Mouse (Mus musculus) cerebellum, adult 2 months (tissue): ENCODE data around the gene Timp3. TPM values are rescaled to one million over a fixed set of nuclear protein-coding genes. Genes with fewer than 3 reads are reported as not detected.

ENCODE experiments used
- DNase-seq, 2 experiments: peaks; one replicate each; pipeline ENCODE4 v3.0.0; 2021
- H3K27ac ChIP-seq: fragments of 200-500 bp; 2 replicates; pipeline ENCODE4 v1.5.1; 2012; ENCODE audit warnings: low read length, control low read depth, inconsistent platforms; ENCODE audit not compliant: insufficient read depth
- H3K27me3 ChIP-seq: fragments of 200-500 bp; 2 replicates; pipeline ENCODE4 v1.6.1; 2012; ENCODE audit warnings: inconsistent platforms, mild to moderate bottlenecking, low read length, moderate library complexity; ENCODE audit not compliant: control insufficient read depth, insufficient read depth
- H3K4me1 ChIP-seq: fragments of 200-500 bp; 2 replicates; pipeline ENCODE4 v1.6.1; 2011; ENCODE audit warnings: low read length; ENCODE audit not compliant: control insufficient read depth, insufficient read depth
- H3K4me3 ChIP-seq: fragments of 200-500 bp; replicated peaks from 2 replicates; pipeline ENCODE3; 2011; ENCODE audit warnings: mild to moderate bottlenecking, low read depth, low read length, control low read depth; ENCODE audit not compliant: insufficient read depth
- CTCF ChIP-seq: fragments of 200-500 bp; IDR thresholded peaks from 2 replicates; pipeline ENCODE4 v1.5.1; 2011; ENCODE audit warnings: low read depth, mild to moderate bottlenecking, control low read depth, low read length, moderate library complexity, borderline replicate concordance; ENCODE audit not compliant: insufficient read depth
- POLR2A ChIP-seq: fragments of 200-500 bp; IDR thresholded peaks from 2 replicates; pipeline ENCODE4 v1.6.1; 2011; ENCODE audit warnings: low read length, control low read depth, borderline replicate concordance; ENCODE audit not compliant: insufficient read depth
- WGBS: fragments of 180-500 bp; shearing (Covaris S2); methylation state at CpG from one replicate; pipeline ENCODE4 v1.1.7; 2018; 5-methylcytosine and 5-hydroxymethylcytosine counted together
- polyA plus RNA-seq: library from polyadenylated mRNA; depleted of rRNA; stranded (reverse); fragments of >200 nt; gene quantifications from 2 replicates; pipeline ENCODE4 v1.2.3, GENCODE M21; 2012

The Timp3 gene
- polyA plus RNA-seq, 1 experiment, result 48.9 TPM

DNA sequence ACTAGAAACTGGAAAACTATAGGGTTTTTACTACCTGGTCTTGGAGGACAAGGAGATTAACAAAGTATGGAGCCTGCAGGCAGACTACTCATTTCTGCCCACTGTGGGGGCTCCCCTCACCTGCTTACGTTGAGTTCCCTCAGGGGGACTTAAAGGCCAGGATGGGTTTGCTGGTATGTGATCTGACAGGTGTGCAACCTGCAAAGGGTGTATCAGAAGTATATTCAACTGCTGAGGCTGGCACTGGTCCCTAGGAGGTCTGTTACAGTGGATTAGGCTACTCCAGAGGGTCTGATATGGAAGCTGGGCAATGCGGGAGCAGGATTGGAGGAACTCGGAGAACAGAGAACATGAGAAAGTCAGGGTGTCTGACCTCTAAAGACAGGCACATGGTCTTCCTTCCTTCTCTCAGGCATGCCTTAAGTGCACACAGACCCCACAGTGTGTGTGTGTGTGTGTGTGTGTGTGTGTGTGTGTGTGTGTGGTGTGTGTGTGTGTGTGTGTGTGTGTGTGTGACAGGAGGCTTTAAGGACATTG, 40.9 kb downstream of the Timp3 start:
- TF ChIP-seq CTCF (no peak), POLR2A (no peak)
- Histone ChIP-seq H3K4me3 (no peak overlapping the region), H3K27me3 (no peaks in the 10 kb centered on the region), H3K4me1 (peaks cover 28% of the 10 kb centered on the region), H3K27ac (no peak overlapping the region)
- DNase-seq, result no peak
- WGBS, result 92% methylated on average over 3 of the region's 3 CpGs

- H3K4me1 ChIP-seq, result peaks cover 28% of the 10 kb centered on the region
- H3K27ac ChIP-seq, result no peak overlapping the region; the same call in 1 of the 2 replicates
- H3K4me3 ChIP-seq, result no peak overlapping the region
- no peak for TF ChIP-seq CTCF
- no peak for TF ChIP-seq POLR2A
- H3K27me3 ChIP-seq, result no peaks in the 10 kb centered on the region
- no peak for DNase-seq
- WGBS, result 85% methylated on average over 8 of the region's 8 CpGs
Measured at GRCm38 (mm10) chr10:86341589-86341988, 41.4 kb downstream of the Timp3 start.

GRCm38 (mm10) chr10:86342151-86342550, 42.0 kb downstream of the Timp3 start:
- no peak overlapping the region; the same call in 1 of the 2 replicates for H3K27ac ChIP-seq
- H3K4me3 ChIP-seq, result no peak overlapping the region
- no peaks in the 10 kb centered on the region for H3K27me3 ChIP-seq
- H3K4me1 ChIP-seq, result peaks cover 28% of the 10 kb centered on the region
- no peak for TF ChIP-seq POLR2A
- TF ChIP-seq CTCF, result no peak
- DNase-seq, result no peak
- 92% methylated on average over 4 of the region's 4 CpGs for WGBS

DNA sequence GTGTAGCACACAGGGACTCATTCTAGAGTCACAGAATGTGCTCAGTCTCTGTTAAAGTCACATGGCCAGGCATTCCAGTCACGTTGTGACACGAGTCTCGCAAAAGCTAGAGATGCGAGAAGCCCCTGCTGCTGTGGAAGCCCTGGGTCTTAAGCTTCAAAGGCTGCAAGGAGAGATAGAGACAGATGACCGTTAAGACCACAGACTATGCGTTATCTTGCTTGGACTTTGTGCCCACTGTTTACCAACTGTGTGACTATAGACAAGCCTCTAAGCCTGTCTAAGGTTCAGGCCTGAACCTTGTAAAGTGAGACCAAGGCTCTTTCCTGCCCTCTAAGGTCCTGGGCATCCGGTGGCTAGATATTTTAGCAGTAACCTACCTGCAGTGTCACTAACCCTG, 42.5 kb downstream of the Timp3 start:
- WGBS, result 86% methylated on average over 7 of the region's 7 CpGs
- DNase-seq, result no peak
- no peaks in the 10 kb centered on the region for H3K27me3 ChIP-seq

DNA sequence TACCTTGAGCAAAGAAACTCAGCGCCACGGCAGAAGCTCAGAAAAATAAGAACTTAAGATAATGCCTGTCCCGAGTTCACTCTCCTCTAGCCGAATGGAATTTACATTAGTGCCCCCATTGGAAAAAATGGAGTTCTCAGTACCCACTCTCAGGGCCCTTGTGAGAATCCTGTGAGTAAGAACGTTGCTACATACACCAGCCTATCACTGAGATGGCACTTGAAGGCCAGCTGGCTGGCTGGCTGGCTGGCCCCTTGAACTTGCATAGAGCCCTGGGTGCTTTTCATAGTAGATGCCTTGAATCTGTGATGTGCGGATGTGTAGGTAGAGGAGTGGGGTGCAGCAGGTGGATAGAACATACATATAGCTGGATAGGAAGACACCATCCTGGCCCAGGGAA, 43.2 kb downstream of the Timp3 start:
- no peak for TF ChIP-seq POLR2A
- TF ChIP-seq CTCF, result no peak
- 94% methylated on average over 6 of the region's 6 CpGs for WGBS
- no peak for DNase-seq
- H3K4me3 ChIP-seq, result no peak overlapping the region
- no peaks in the 10 kb centered on the region for H3K27me3 ChIP-seq
- peaks cover 28% of the 10 kb centered on the region for H3K4me1 ChIP-seq
- no peak overlapping the region for H3K27ac ChIP-seq

More for the DNA sequence above, 42.5 kb downstream of the Timp3 start:
- TF ChIP-seq CTCF (no peak), POLR2A (no peak)
- Histone ChIP-seq H3K4me3 (no peak overlapping the region), H3K4me1 (peaks cover 28% of the 10 kb centered on the region), H3K27ac (no peak overlapping the region; the same call in 1 of the 2 replicates)

DNA sequence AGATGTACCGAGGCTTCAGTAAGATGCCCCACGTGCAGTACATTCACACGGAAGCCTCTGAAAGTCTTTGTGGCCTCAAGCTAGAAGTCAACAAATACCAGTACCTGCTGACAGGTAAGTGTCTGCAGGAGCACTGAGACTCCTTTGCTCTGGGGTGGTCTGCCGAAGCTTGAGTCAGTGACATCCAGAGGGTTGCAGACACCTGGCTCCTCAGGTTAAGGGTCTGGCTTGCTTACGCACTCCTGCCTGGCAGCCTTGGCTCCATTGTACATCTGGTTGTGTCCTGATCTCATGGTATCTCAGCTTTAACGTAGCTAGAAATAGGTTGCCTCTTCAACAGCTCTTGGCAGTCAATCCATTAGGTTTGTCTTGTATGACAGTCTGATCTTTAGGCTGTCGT, 43.8 kb downstream of the Timp3 start:
- Histone ChIP-seq H3K27ac (no peak overlapping the region), H3K4me1 (peaks cover 23% of the 10 kb centered on the region), H3K27me3 (no peaks in the 10 kb centered on the region), H3K4me3 (no peak overlapping the region)
- WGBS, result 94% methylated on average over 7 of the region's 7 CpGs
- no peak for DNase-seq
- TF ChIP-seq CTCF (no peak), POLR2A (no peak)

DNA sequence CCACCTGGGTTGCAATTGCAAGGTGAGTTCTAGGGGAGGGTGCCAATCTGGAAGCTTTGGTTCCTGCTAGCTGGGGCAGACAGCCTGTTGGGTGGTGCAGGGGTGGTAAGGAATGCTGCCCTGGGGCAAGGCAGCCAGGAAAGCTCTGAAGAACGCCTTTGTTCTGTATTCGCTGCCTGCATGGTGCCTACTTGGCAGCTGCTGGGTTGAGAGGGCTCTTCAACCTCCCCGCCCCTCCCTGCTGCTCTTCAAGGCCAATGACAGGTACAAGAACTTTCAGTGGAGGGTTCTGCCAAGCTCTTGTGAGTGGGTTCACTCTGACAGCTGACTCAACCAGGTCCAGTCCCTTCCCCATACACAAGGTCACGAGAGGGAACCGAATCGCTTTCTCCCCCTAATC, 44.5 kb downstream of the Timp3 start:
- H3K4me1 ChIP-seq, result peaks cover 21% of the 10 kb centered on the region
- H3K27me3 ChIP-seq, result no peaks in the 10 kb centered on the region
- no peak for DNase-seq
- no peak overlapping the region for H3K4me3 ChIP-seq
- TF ChIP-seq POLR2A (no peak), CTCF (no peak)
- WGBS, result 93% methylated on average over 6 of the region's 6 CpGs
- no peak overlapping the region for H3K27ac ChIP-seq

DNA sequence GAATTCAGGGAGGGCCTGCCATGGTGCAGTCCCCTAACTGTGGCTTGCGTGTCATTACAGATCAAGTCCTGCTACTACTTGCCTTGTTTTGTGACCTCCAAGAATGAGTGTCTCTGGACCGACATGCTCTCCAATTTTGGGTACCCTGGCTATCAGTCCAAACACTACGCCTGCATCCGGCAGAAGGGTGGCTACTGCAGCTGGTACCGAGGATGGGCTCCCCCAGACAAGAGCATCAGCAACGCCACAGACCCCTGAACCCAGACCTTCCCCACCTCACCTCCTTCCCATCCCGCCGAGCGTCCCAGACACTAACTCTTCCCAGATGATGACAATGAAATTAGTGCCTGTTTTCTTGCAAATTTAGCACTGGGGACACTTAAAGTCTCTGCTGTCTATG, 45.5 kb downstream of the Timp3 start:
- TF ChIP-seq CTCF (no peak), POLR2A (no peak)
- WGBS, result 99% methylated on average over 9 of the region's 9 CpGs
- H3K27ac ChIP-seq, result no peak overlapping the region
- H3K4me3 ChIP-seq, result no peak overlapping the region
- H3K27me3 ChIP-seq, result no peaks in the 10 kb centered on the region
- peaks cover 11% of the 10 kb centered on the region for H3K4me1 ChIP-seq
- no peak for DNase-seq
